Mouse (Mus musculus) embryonic facial prominence, embryonic 13.5 days (tissue): ENCODE results near the gene A230050P20Rik. TPM values are rescaled to one million over a fixed set of nuclear protein-coding genes. Genes with fewer than 3 reads are reported as not detected.
"Not testable (repeated sequence)": the region's sequence is repeated elsewhere in the genome, so short reads cannot be mapped to it uniquely, and the experiment has no call there.

Experiments
- ATAC-seq: fragments of 200-750 bp; cut with Nextera tagmentation; 2 replicates; pipeline ENCODE4 v1.8.0; 2017; ENCODE audit warnings: low read depth; ENCODE audit not compliant: insufficient number of reproducible peaks, insufficient read depth, low FRiP score, low TSS enrichment
- H3K27ac ChIP-seq: fragments of 300-500 bp; sonication (generic); 2 replicates; pipeline ENCODE4 v1.5.1; 2015; ENCODE audit warnings: moderate library complexity, mild to moderate bottlenecking, inconsistent platforms
- H3K27me3 ChIP-seq: fragments of 300-500 bp; sonication (generic); 2 replicates; pipeline ENCODE4 v1.6.1; 2015; ENCODE audit warnings: mild to moderate bottlenecking, inconsistent platforms
- H3K36me3 ChIP-seq: fragments of 300-500 bp; sonication (generic); 2 replicates; pipeline ENCODE4 v1.6.1; 2015; ENCODE audit warnings: mild to moderate bottlenecking, inconsistent platforms
- H3K4me1 ChIP-seq: fragments of 300-500 bp; sonication (generic); 2 replicates; pipeline ENCODE4 v1.6.1; 2015; ENCODE audit warnings: inconsistent platforms
- H3K4me2 ChIP-seq: fragments of 300-500 bp; sonication (generic); 2 replicates; pipeline ENCODE4 v1.6.1; 2015; ENCODE audit warnings: moderate library complexity, mild to moderate bottlenecking, inconsistent platforms
- H3K4me3 ChIP-seq: fragments of 300-500 bp; sonication (generic); 2 replicates; pipeline ENCODE4 v1.5.1; 2015; ENCODE audit warnings: mild to moderate bottlenecking, inconsistent platforms
- H3K9ac ChIP-seq: fragments of 300-500 bp; sonication (generic); 2 replicates; pipeline ENCODE4 v1.6.1; 2015; ENCODE audit warnings: mild to moderate bottlenecking, inconsistent platforms
- H3K9me3 ChIP-seq: fragments of 300-500 bp; sonication (generic); 2 replicates; pipeline ENCODE4 v1.6.1; 2016; ENCODE audit warnings: inconsistent platforms
- WGBS: fragments of 180-500 bp; shearing (Covaris S2); methylation state at CpG from one replicate; pipeline ENCODE4 v1.1.7; 2015; ENCODE audit warnings: mixed read lengths; 5-methylcytosine and 5-hydroxymethylcytosine counted together
- polyA plus RNA-seq: library from polyadenylated mRNA; unstranded; fragments of >200 nt; fragmentation: Nextera tagmentation; extraction: Ambion mirVana; gene quantifications from 2 replicates; pipeline ENCODE4 v1.2.1, GENCODE M21; 2015

Gene A230050P20Rik
- polyA plus RNA-seq = 7.5 and 9.1 TPM in 2 replicates

- peaks cover 9% of the 10 kb centered on the region for H3K4me1 ChIP-seq
- H3K36me3 ChIP-seq = no peaks in the 10 kb centered on the region
- no peak for ATAC-seq
- no peaks in the 10 kb centered on the region for H3K9me3 ChIP-seq
- H3K9ac ChIP-seq = peak within 1 kb of the TSS; percentile 61
- H3K4me3 ChIP-seq = peak within 1 kb of the TSS; percentile 49
- H3K27me3 ChIP-seq = peaks cover 50% of the 10 kb centered on the region
- no peak within 1 kb of the TSS for H3K27ac ChIP-seq
- WGBS = 7% methylated on average over 52 of the region's 53 CpGs
- H3K4me2 ChIP-seq = peak within 1 kb of the TSS; percentile 61
Measured at GRCm38 (mm10) chr9:20868448-20869001, at the start of gene A230050P20Rik. Gene A230050P20Rik (plus strand): TSS chr9:20868642.

- H3K4me3 ChIP-seq = no peak overlapping the region
- H3K36me3 ChIP-seq = no peaks in the 10 kb centered on the region
- H3K27me3 ChIP-seq = peaks cover 2% of the 10 kb centered on the region; the same call in 1 of the 2 replicates
- H3K9ac ChIP-seq = no peak overlapping the region
- no peaks in the 10 kb centered on the region for H3K9me3 ChIP-seq
- WGBS = 79% methylated on average over 5 of the region's 5 CpGs
- no peak for ATAC-seq
- peaks cover 1% of the 10 kb centered on the region for H3K4me1 ChIP-seq
- no peak overlapping the region for H3K4me2 ChIP-seq
- no peak overlapping the region for H3K27ac ChIP-seq
Measured at GRCm38 (mm10) chr9:20820001-20820400, 48.4 kb upstream of the A230050P20Rik start.

- Histone ChIP-seq H3K9ac (no peak overlapping the region), H3K36me3 (no peaks in the 10 kb centered on the region), H3K4me1 (no peaks in the 10 kb centered on the region), H3K9me3 (no peaks in the 10 kb centered on the region), H3K27ac (no peak overlapping the region), H3K27me3 (no peaks in the 10 kb centered on the region), H3K4me2 (no peak overlapping the region), H3K4me3 (no peak overlapping the region)
- 78% methylated on average over 3 of the region's 3 CpGs for WGBS
- no peak for ATAC-seq
Measured at GRCm38 (mm10) chr9:20822821-20823220, 45.6 kb upstream of the A230050P20Rik start.

- WGBS = 71% methylated on average over 5 of the region's 5 CpGs
- no peak overlapping the region for H3K4me2 ChIP-seq
- H3K36me3 ChIP-seq = no peaks in the 10 kb centered on the region
- no peak for ATAC-seq
- no peak overlapping the region for H3K4me3 ChIP-seq
- peaks cover 10% of the 10 kb centered on the region for H3K4me1 ChIP-seq
- no peak overlapping the region for H3K27ac ChIP-seq
- H3K9me3 ChIP-seq = no peaks in the 10 kb centered on the region
- H3K9ac ChIP-seq = no peak overlapping the region
- H3K27me3 ChIP-seq = no peaks in the 10 kb centered on the region
Measured at GRCm38 (mm10) chr9:20825781-20826180, 42.7 kb upstream of the A230050P20Rik start.

GRCm38 (mm10) chr9:20828127-20828526 lies 40.3 kb upstream of the A230050P20Rik start:
- 100% methylated on average over 1 of the region's 1 CpGs for WGBS
- Histone ChIP-seq H3K36me3 (no peaks in the 10 kb centered on the region), H3K4me3 (no peak overlapping the region), H3K27ac (no peak overlapping the region), H3K4me1 (peaks cover 11% of the 10 kb centered on the region), H3K9ac (no peak overlapping the region), H3K4me2 (no peak overlapping the region), H3K27me3 (no peaks in the 10 kb centered on the region), H3K9me3 (no peaks in the 10 kb centered on the region)
- ATAC-seq = no peak

GRCm38 (mm10) chr9:20830901-20831643 lies 37.4 kb upstream of the A230050P20Rik start:
- Histone ChIP-seq H3K27ac (peak overlapping the region; percentile 57; the same call in 1 of the 2 replicates), H3K4me3 (no peak overlapping the region), H3K4me1 (peaks cover 11% of the 10 kb centered on the region), H3K9ac (0 out of 2 replicates have a peak overlapping the region, but pooled peaks have one; percentile 59), H3K36me3 (no peaks in the 10 kb centered on the region), H3K4me2 (peak overlapping the region; percentile 41), H3K27me3 (peaks cover 7% of the 10 kb centered on the region; the same call in 1 of the 2 replicates), H3K9me3 (no peaks in the 10 kb centered on the region)
- 15% methylated on average over 19 of the region's 19 CpGs for WGBS
- ATAC-seq = peak; percentile 81

GRCm38 (mm10) chr9:20834881-20835280 lies 33.6 kb upstream of the A230050P20Rik start:
- no peak overlapping the region for H3K27ac ChIP-seq
- no peak overlapping the region for H3K4me2 ChIP-seq
- H3K27me3 ChIP-seq = peaks cover 7% of the 10 kb centered on the region; the same call in 1 of the 2 replicates
- H3K36me3 ChIP-seq = no peaks in the 10 kb centered on the region
- 69% methylated on average over 1 of the region's 1 CpGs for WGBS
- H3K9ac ChIP-seq = no peak overlapping the region
- H3K9me3 ChIP-seq = no peaks in the 10 kb centered on the region
- no peak overlapping the region for H3K4me3 ChIP-seq
- H3K4me1 ChIP-seq = peaks cover 10% of the 10 kb centered on the region
- no peak for ATAC-seq

GRCm38 (mm10) chr9:20835431-20835954 lies 32.9 kb upstream of the A230050P20Rik start:
- 86% methylated on average over 11 of the region's 11 CpGs for WGBS
- not testable (repeated sequence) for ATAC-seq

GRCm38 (mm10) chr9:20837184-20837947 lies 31.1 kb upstream of the A230050P20Rik start:
- Histone ChIP-seq H3K36me3 (no peaks in the 10 kb centered on the region), H3K4me1 (no peaks in the 10 kb centered on the region), H3K4me2 (no peak overlapping the region), H3K9ac (no peak overlapping the region), H3K4me3 (no peak overlapping the region), H3K27ac (no peak overlapping the region), H3K27me3 (peaks cover 7% of the 10 kb centered on the region; the same call in 1 of the 2 replicates), H3K9me3 (0 out of 2 replicates have a peak, but pooled peaks cover 2% of the 10 kb centered on the region)
- 67% methylated on average over 9 of the region's 9 CpGs for WGBS
- no peak for ATAC-seq

More at GRCm38 (mm10) chr9:20835431-20835954, 32.9 kb upstream of the A230050P20Rik start:
- H3K4me2 ChIP-seq, H3K27me3 ChIP-seq, H3K4me1 ChIP-seq, H3K4me3 ChIP-seq, H3K27ac ChIP-seq, H3K36me3 ChIP-seq, H3K9ac ChIP-seq, H3K9me3 ChIP-seq: not testable (repeated sequence)

- Histone ChIP-seq H3K4me1 (no peaks in the 10 kb centered on the region), H3K9me3 (0 out of 2 replicates have a peak, but pooled peaks cover 2% of the 10 kb centered on the region), H3K4me3 (no peak overlapping the region), H3K9ac (no peak overlapping the region), H3K4me2 (no peak overlapping the region), H3K36me3 (no peaks in the 10 kb centered on the region), H3K27me3 (peaks cover 3% of the 10 kb centered on the region; the same call in 1 of the 2 replicates), H3K27ac (no peak overlapping the region)
- no peak for ATAC-seq
- 56% methylated on average over 6 of the region's 6 CpGs for WGBS
Measured at GRCm38 (mm10) chr9:20838931-20839330, 29.5 kb upstream of the A230050P20Rik start.

- H3K4me3 ChIP-seq = no peak overlapping the region
- H3K9ac ChIP-seq = no peak overlapping the region
- no peak overlapping the region for H3K4me2 ChIP-seq
- no peak for ATAC-seq
- WGBS = 58% methylated on average over 4 of the region's 4 CpGs
- 0 out of 2 replicates have a peak, but pooled peaks cover 2% of the 10 kb centered on the region for H3K9me3 ChIP-seq
- 0 out of 2 replicates have a peak, but pooled peaks cover 4% of the 10 kb centered on the region for H3K27me3 ChIP-seq
- no peaks in the 10 kb centered on the region for H3K36me3 ChIP-seq
- H3K4me1 ChIP-seq = no peaks in the 10 kb centered on the region
- no peak overlapping the region for H3K27ac ChIP-seq
Measured at GRCm38 (mm10) chr9:20842211-20842610, 26.2 kb upstream of the A230050P20Rik start.
